Mouse (Mus musculus) megakaryocyte, embryonic 14.5 days (primary cell): ENCODE data around the gene Fbxl17.

ENCODE experiments used
- FLI1 ChIP-seq: IDR thresholded peaks from 2 replicates; pipeline ENCODE4 v1.6.1; 2012; ENCODE audit warnings: low read length, inconsistent platforms, mixed read lengths
- GATA1 ChIP-seq: IDR thresholded peaks from 3 replicates; pipeline ENCODE4 v1.6.1; 2012; ENCODE audit warnings: mixed read lengths, low read length, inconsistent platforms, borderline replicate concordance

DNA sequence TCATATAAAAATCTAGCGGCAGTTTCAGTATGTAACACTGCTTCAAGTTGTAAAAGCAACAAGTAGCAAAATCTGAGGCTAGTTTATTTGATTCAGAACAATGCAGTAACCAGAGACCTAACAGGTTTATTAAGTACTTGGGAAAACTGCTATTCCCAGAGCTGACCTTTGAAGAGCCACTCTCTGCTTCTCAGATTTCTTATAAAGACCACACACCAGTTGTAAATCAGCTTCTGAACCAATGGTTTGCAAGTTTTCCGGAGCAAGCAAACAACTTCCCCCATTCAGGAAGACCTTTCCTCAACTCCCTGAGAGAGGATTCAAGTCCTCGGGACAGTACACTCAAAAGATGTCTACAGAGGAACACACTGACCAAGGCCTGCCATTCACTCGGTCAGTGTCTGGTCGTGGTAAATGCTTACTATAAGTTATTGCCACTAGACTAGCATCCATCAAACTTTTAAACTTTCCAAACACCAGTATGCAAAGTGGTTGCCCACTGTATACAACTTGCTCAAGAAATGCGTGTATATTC is 1.6 kb downstream of the Fbxl17 start:
- TF ChIP-seq GATA1 (no peak), FLI1 (no peak)
